Mouse (Mus musculus) E14TG2a.4 (cell line): ENCODE measurements at regions not wholly inside any gene's neighbourhood (a gene's known extent, or its start where the extent isn't known, plus 50 kb on each side); places are given as distances from the start of the nearest gene placed in this dataset.

Experiments used
- CTCF ChIP-seq: conservative IDR thresholded peaks from 2 replicates; pipeline ENCODE4 v1.5.1; 2014; ENCODE audit warnings: low read length
- POU5F1 ChIP-seq: IDR thresholded peaks from 2 replicates; pipeline ENCODE4 v1.6.1; 2014; ENCODE audit warnings: low read length, borderline replicate concordance

GRCm38 (mm10) chr4:29644839-29645565 lies 832.1 kb downstream of the Epha7 start:
- TF ChIP-seq CTCF (no peak), POU5F1 (no peak)
